Mouse (Mus musculus): ENCODE measurements around the gene Nabp2. TPM values are rescaled to one million over a fixed set of nuclear protein-coding genes. Genes with fewer than 3 reads are reported as not detected.

Gene Nabp2
- total RNA-seq, 2 experiments from 2014 or later: 61.0 to 65.2 TPM

- no peak for DNase-seq (ENCODE audit: low spot score)
Measured at GRCm38 (mm10) chr10:128389570-128389969, 21.7 kb downstream of the Nabp2 start.

DNA sequence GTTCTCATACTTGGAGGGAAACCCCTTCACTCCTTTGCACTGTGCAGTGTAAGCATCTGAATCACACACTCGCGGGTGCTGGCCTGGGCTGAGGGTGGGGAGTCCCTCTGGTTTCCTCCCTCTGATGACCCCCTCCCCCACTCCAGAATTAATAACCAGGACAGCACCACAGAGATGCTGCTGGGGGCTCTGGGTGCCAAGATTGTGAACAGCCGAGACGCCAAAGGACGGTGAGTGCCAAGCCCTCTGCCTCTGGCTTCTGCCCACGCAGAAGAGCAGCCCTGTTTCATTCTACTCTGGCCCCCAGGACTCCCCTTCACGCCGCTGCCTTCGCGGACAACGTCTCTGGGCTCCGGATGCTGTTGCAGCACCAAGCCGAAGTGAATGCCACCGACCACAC lies 22.4 kb downstream of the Nabp2 start:
- no peak for DNase-seq (ENCODE audit: low spot score)

GRCm38 (mm10) chr10:128385902-128386301 lies 25.4 kb downstream of the Nabp2 start:
- DNase-seq (ENCODE audit: low spot score): no peak

- DNase-seq (ENCODE audit: low spot score): no peak
Measured at GRCm38 (mm10) chr10:128382482-128382881, 28.8 kb downstream of the Nabp2 start.

- DNase-seq (ENCODE audit: low spot score): no peak
Measured at GRCm38 (mm10) chr10:128380565-128380964, 30.7 kb downstream of the Nabp2 start.

DNA sequence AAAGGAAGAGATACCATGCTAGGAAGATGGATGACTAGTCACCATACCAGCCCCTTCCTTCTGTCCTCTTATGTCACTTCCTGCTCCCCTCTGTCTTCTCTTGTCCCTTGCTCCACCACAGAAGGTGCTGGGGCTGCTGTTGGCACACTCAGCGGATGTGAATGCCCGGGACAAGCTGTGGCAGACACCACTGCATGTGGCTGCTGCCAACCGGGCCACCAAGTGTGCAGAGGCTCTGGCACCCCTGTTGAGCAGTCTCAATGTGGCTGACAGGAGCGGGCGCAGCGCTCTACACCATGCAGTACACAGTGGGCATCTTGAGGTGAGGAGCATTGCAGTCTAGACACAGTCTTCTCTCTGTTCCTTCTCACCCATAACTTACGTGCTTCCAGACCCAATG lies 32.0 kb downstream of the Nabp2 start:
- peak; percentile 61 for DNase-seq (ENCODE audit: low spot score)

DNA sequence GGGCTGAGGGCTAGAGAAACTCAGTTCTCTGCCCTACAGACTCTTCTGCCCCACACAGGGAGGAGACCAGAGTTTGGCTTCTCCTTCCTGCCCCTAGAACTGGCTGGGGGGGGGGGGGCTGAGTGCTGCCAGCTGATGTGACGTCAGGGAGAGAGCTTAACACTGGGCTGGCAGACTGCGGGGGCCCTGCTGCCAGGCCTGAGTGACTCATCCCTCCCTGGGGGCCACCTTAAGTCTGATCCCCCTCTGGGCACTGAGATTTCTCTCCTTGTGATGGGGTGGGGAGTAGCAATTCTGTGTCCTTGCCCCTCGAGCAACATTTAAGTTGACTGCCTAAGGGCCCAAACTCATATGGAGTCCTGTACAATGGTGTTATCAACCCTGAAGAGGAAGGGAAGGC lies 32.8 kb downstream of the Nabp2 start:
- peak; percentile 58 for DNase-seq (ENCODE audit: low spot score)

- no peak for DNase-seq (ENCODE audit: low spot score)
Measured at GRCm38 (mm10) chr10:128377940-128378448, 33.3 kb downstream of the Nabp2 start.

DNA sequence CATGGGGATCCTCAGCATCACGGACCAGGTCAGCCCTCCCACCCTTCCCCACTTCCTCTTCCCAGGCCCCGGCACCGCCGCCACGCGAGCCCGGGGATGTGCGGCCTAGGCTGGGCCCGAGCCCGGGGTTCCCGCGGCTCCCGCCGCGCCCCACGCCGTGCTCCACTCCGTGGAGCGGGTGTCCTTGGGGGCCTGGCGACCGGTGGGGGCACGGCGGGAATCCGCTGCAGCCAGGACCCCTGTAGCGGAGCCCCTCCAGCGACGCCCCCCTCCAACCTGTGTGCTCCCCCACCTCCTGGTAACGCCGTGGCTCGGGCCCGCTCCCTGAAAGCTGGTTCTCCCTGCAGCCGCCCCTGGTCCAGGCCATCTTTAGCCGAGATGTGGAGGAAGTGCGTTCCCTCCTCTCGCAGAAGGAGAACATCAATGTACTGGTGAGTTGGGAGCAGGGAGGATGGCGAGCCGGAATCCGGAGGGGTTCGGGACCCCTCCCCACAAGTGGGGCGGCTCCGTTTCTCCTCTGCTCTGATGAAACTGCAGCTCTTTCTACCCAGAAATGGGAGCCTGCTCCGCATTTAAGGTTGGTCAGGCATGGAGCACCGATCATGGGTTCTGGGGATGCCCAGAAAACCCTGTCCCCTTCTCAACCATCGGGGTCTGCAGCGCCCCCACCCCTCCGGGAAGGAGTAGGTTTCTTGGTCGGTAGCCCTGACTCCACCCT lies 33.9 kb downstream of the Nabp2 start:
- DNase-seq (ENCODE audit: low spot score): no peak

GRCm38 (mm10) chr10:128376455-128377211 lies 34.7 kb downstream of the Nabp2 start, which contains the start of gene Ankrd52:
Ankrd52 (plus strand) TSS chr10:128377115.
- peak; percentile 83 for DNase-seq (ENCODE audit: low spot score)

- no peak for DNase-seq (ENCODE audit: low spot score)
Measured at GRCm38 (mm10) chr10:128376099-128376454, 35.2 kb downstream of the Nabp2 start.

DNA sequence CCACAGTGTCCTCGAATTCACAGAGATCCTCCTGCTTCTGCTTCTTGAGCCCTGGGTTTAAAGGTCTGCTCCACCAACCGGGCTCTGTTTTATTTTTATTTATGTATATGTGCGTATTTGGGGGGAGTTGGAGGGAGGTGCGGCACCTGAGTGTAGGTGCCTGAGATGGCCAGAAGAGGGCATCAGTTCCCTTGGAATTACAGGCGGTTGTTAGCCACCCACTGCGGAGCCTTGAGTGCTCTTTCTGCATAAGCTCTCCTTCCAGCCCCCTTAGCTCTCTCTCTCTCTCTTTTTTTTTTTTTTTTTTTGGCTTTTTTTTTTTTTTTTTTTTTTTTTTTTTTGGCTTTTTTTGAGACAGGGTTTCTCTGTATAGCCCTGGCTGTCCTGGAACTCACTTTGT lies 36.9 kb downstream of the Nabp2 start:
- no peak for DNase-seq (ENCODE audit: low spot score)

GRCm38 (mm10) chr10:128372989-128373748 lies 38.1 kb downstream of the Nabp2 start:
- DNase-seq (ENCODE audit: low spot score): peak; percentile 83

- DNase-seq (ENCODE audit: low spot score): no peak
Measured at GRCm38 (mm10) chr10:128372142-128372541, 39.1 kb downstream of the Nabp2 start.

DNA sequence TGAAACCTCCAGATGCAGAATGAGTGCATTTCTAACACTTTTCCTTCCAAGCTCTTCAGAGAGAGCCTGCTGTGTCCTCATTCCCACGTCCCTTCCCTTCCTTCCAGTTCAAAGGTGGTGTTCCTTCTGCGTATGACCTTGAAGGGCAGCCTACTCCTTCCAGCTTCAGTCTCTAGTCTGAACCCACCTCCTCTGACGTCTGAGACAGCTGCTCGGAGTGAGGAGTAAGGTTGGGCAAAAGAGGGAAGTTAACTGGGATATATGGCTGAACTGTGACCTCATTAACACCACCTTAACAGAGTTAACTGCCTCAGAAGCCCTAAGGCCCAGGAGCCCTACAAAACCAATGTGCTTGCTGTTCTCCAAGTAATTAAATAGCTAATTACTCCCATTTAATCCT lies 40.7 kb downstream of the Nabp2 start:
- DNase-seq (ENCODE audit: low spot score): no peak

DNA sequence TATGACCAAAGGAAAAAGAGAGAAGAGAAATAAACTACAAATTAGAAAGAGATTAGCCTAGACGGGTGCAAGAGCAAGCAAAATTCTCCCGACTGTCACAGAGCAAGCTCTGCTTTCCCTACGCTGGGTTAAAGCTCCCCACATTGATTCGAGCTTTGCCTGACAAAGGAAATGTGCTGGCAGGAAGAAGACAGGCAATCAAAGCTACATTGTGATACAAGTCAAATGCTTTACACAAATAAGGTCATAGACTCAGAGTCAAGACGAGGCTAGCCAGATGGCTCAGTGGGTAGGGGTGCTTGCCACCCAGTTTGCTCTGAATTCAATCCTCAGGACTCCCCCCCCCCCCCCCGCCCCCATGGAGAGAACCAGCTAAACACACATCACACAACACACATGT lies 41.3 kb downstream of the Nabp2 start:
- DNase-seq (ENCODE audit: low spot score): no peak

DNA sequence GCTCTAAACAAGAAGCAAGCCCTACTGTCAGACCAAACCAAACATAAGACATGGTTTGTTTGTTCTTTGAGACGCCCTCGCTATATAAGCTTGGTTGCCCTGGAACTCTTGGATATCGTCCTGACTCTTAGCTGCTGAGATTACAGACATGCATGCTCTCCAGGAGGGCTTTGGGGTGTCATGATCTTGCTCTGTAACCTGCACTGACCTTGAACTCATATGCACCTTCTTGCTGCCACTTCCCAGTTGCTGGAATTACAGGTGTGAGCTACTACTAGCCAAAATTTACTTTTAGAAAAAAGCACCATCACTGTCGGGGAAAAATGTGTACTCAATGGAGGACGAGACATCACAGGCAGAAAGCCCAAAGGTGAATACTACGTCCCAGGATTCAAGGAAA lies 41.7 kb downstream of the Nabp2 start:
- DNase-seq (ENCODE audit: low spot score): no peak

DNA sequence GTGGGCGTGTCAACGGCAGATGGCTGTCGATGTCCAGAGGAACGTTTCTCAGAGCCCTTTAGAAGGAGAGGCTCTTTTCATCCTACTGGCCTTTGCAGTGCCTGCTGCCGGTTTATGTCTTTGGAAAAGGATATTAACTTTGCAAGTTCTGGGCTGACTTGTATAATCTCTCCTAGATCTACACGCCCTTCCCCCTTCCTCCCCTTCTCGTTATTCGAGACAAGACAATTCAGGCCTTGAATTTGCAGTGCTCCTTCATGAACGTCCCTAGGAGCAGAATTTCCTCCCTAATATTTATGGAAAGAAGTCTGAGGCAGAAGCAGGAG lies 42.1 kb downstream of the Nabp2 start:
- DNase-seq (ENCODE audit: low spot score): no peak

DNA sequence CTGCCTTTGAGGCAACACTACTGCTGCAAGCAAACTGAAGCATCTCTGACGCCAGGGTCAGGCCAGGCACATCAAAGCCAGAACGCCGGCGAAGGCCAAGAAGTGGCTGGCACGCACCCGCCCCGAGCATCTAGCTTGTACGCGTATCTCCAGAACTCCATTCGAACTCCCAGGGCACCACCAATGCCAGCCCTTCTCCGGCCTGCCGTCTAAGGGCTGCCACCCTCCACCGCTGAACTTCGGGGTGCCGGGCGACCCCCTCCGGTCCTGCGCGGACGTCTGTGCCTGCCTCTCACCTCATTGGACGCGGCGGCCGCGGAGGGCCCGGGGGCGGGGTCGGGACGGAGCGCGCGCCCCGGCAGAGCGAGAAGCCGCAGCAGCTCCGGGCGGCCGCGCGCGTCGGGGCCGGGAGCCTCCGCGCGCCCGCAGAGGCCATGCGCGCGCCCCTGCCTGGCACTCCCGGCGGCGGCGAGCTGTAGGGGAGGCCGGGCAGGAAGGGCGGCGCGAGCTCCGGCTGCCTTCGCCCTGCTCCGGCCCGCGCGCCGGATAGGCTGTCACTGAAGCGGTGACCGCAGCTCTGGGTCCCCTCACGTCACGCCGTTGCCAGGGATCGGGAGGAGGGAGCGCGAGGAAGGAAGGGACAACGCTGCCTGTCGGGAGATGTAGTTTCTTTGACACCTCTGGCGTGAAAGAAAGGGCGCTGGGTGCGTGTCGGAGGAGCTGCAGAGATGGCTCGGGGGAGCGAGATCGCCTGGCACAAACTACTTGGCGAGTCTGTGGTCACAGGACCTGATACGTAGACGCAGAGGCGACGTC lies 42.7 kb downstream of the Nabp2 start, which contains the start of gene Coq10a:
TSS of gene Coq10a (minus strand) at position 596 of the 816 bp plus-strand sequence.
- DNase-seq (ENCODE audit: low spot score): peak; percentile 95

GRCm38 (mm10) chr10:128367899-128368401 lies 43.3 kb downstream of the Nabp2 start:
- DNase-seq (ENCODE audit: low spot score): no peak

- no peak for DNase-seq (ENCODE audit: low spot score)
Measured at GRCm38 (mm10) chr10:128362568-128362967, 48.7 kb downstream of the Nabp2 start.
